Mouse (Mus musculus): ENCODE results near the gene Hist1h2ad. TPM values are rescaled to one million over a fixed set of nuclear protein-coding genes. Genes with fewer than 3 reads are reported as not detected.
"Not testable (repeated sequence)": the region's sequence is repeated elsewhere in the genome, so short reads cannot be mapped to it uniquely, and the experiment has no call there.

Gene Hist1h2ad
- polyA plus RNA-seq, 1 experiment from 2014 or later, result 4.1 TPM

DNA sequence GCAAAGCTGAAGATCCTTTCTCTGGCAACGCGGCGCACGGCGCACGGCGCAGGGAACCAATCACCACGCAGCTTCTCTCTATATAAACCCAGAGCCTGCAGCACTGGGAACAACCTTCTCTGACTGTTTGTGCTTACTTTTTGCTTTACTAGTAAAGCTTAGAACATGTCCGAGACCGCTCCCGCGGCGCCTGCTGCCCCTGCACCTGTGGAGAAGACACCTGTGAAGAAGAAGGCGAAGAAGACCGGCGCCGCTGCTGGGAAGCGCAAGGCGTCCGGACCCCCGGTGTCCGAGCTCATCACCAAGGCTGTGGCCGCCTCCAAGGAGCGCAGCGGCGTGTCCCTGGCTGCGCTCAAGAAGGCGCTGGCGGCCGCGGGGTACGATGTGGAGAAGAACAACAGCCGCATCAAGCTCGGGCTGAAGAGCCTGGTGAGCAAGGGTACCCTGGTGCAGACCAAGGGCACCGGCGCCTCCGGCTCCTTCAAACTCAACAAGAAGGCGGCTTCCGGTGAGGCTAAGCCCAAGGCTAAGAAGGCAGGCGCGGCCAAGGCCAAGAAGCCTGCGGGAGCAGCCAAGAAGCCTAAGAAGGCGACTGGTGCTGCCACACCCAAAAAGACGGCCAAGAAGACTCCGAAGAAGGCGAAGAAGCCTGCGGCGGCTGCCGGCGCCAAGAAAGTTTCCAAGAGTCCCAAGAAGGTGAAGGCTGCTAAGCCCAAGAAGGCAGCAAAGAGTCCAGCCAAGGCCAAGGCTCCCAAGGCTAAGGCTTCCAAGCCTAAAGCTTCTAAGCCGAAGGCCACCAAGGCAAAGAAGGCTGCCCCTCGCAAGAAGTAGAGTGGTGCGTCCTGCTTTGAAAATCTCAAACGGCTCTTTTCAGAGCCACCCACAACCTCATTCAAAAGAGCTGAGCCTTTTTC, 19.0 kb upstream of the Hist1h2ad start:
- peak overlapping the region; percentile 72 for H3K9ac ChIP-seq
- WGBS (ENCODE audit: insufficient replicate concordance), result under 1% methylated on average over 54 of the region's 54 CpGs
- H3K4me1 ChIP-seq (replicated peaks), result peaks cover 44% of the 10 kb centered on the region
- H3K9me3 ChIP-seq (replicated peaks), result no peaks in the 10 kb centered on the region
- no peaks in the 10 kb centered on the region for H3K36me3 ChIP-seq (replicated peaks)
- peak overlapping the region; percentile 61 for H3K4me3 ChIP-seq (replicated peaks)
- peak overlapping the region; percentile 97 for H3K27ac ChIP-seq (replicated peaks)
- peak; percentile 72 for ATAC-seq (ENCODE audit: insufficient read depth)
- no peaks in the 10 kb centered on the region for H3K27me3 ChIP-seq
- H3K4me2 ChIP-seq, result peak overlapping the region; percentile 71

- Histone ChIP-seq H3K27ac (replicated peaks) (peak overlapping the region; percentile 97), H3K4me1 (replicated peaks) (peaks cover 46% of the 10 kb centered on the region), H3K9me3 (replicated peaks) (no peaks in the 10 kb centered on the region), H3K36me3 (replicated peaks) (no peaks in the 10 kb centered on the region), H3K9ac (peak overlapping the region; percentile 72), H3K27me3 (no peaks in the 10 kb centered on the region), H3K4me2 (peak overlapping the region; percentile 71), H3K4me3 (replicated peaks) (peak overlapping the region; percentile 61)
- peak; percentile 41 for ATAC-seq (ENCODE audit: insufficient read depth)
- WGBS (ENCODE audit: insufficient replicate concordance), result under 1% methylated on average over 18 of the region's 18 CpGs
Measured at GRCm38 (mm10) chr13:23555839-23556416, 18.3 kb upstream of the Hist1h2ad start.

DNA sequence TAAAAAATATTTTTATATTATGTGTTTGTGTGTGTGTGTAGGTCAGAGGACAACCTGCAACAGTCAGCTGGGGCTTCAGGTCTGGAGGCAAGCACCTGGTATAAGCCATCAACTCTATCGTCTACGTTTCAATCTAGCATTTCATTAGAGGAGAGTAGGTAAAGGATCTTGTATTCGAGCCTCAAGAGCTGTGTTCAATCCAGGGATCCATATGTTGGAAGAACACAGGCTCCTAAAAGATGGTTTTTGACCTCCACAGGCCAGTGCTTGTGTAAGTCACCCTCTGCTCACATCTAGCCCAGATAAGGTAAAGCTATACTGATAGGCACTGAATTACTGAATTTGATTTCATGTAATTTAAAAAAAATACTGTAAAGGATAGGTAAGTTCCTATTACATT, 17.3 kb upstream of the Hist1h2ad start:
- peak overlapping the region; percentile 61 for H3K4me3 ChIP-seq (replicated peaks)
- H3K9me3 ChIP-seq (replicated peaks), result no peaks in the 10 kb centered on the region
- ATAC-seq (ENCODE audit: insufficient read depth), result no peak
- peak overlapping the region; percentile 97 for H3K27ac ChIP-seq (replicated peaks)
- WGBS (ENCODE audit: insufficient replicate concordance), result 57% methylated on average over 3 of the region's 3 CpGs
- peak overlapping the region; percentile 53; the same call in 1 of the 2 replicates for H3K9ac ChIP-seq
- no peaks in the 10 kb centered on the region for H3K36me3 ChIP-seq (replicated peaks)
- peak overlapping the region; percentile 71 for H3K4me2 ChIP-seq
- H3K27me3 ChIP-seq, result no peaks in the 10 kb centered on the region
- H3K4me1 ChIP-seq (replicated peaks), result peaks cover 41% of the 10 kb centered on the region

DNA sequence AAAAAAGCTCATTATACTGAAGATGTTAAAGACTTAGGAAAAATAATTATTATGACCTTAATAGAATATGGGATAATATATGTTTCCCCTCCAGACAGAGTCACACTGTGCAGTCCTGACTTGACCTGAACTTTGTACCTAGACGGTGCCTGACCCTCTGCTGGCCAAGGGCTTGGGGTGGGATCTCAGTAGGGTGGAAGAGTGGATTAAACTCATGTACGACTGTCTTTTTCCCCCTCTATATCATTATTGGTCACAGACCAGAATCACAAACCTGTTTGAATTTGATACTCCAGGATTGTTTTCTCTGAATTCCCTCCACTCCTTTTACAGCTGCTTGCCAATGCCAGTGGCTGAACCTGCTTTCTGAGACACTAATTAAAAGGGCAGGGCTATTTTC, 13.5 kb upstream of the Hist1h2ad start:
- H3K4me2 ChIP-seq, result peak overlapping the region; percentile 61
- peak overlapping the region; percentile 43 for H3K4me3 ChIP-seq (replicated peaks)

GRCm38 (mm10) chr13:23561531-23561882, 12.7 kb upstream of the Hist1h2ad start:
- H3K9me3 ChIP-seq (replicated peaks); H3K27me3 ChIP-seq; H3K36me3 ChIP-seq (replicated peaks); ATAC-seq (ENCODE audit: insufficient read depth): not testable (repeated sequence)
- 0% methylated on average over 2 of the region's 5 CpGs for WGBS (ENCODE audit: insufficient replicate concordance)
- Histone ChIP-seq H3K4me2 (peak overlapping the region; percentile 82), H3K27ac (replicated peaks) (peak overlapping the region; percentile 98), H3K4me3 (replicated peaks) (peak overlapping the region; percentile 54), H3K9ac (peak overlapping the region; percentile 58; the same call in 1 of the 2 replicates), H3K4me1 (replicated peaks) (peaks cover 44% of the 10 kb centered on the region)

More for the DNA sequence above, 13.5 kb upstream of the Hist1h2ad start:
- Histone ChIP-seq H3K27ac (replicated peaks) (peak overlapping the region; percentile 80), H3K4me1 (replicated peaks) (peaks cover 45% of the 10 kb centered on the region), H3K9ac (peak overlapping the region; percentile 56)
- H3K9me3 ChIP-seq (replicated peaks); H3K36me3 ChIP-seq (replicated peaks); H3K27me3 ChIP-seq; ATAC-seq (ENCODE audit: insufficient read depth): not testable (repeated sequence)
- 23% methylated on average over 2 of the region's 2 CpGs for WGBS (ENCODE audit: insufficient replicate concordance)

GRCm38 (mm10) chr13:23561883-23562659, 12.1 kb upstream of the Hist1h2ad start, which contains the start of gene Hist1h3e:
Gene Hist1h3e (minus strand): TSS chr13:23562369.
- Histone ChIP-seq H3K4me1 (replicated peaks) (peaks cover 40% of the 10 kb centered on the region), H3K27ac (replicated peaks) (peak within 1 kb of the TSS; percentile 98), H3K9ac (peak within 1 kb of the TSS; percentile 61), H3K4me2 (peak within 1 kb of the TSS; percentile 82), H3K4me3 (replicated peaks) (peak within 1 kb of the TSS; percentile 54)
- peak; percentile 93 for ATAC-seq (ENCODE audit: insufficient read depth)
- WGBS (ENCODE audit: insufficient replicate concordance), result under 1% methylated on average over 52 of the region's 67 CpGs
- not testable (repeated sequence) for H3K27me3 ChIP-seq; H3K36me3 ChIP-seq (replicated peaks); H3K9me3 ChIP-seq (replicated peaks)

DNA sequence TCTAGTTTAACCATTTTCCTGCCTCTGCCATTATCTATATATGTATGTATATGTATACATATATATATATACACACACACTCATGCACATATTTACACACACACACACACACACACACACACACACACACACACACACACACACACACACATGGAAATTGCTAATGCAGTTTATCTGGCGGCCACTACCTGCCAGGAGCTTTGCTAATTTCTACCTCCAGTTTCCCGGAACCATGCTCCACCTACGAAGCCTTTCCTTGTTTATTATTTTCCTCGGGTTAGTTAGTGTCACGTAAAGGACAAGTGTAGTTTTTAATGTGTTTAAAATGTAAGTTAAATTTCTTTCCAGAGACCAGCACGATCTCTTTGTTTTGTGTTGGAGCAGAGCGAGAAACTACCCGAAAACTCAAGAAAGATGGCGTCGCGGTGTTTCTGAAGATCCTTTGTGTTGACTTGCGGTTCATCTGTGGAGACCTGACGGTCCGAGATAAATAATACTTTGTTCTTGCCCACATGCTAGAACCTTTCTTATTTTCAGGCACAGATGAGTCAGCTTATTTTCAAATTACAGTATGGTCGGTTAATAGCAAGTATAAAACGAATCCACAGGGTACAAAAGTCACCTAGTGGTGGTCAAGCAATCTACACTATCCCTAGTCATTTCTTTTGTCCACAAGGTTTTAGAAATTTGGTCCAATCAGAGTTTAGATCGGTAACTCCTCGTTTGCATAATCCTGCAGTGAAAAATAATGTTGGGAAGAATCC, 11.3 kb upstream of the Hist1h2ad start:
- Histone ChIP-seq H3K4me2 (peak overlapping the region; percentile 82), H3K9me3 (replicated peaks) (no peaks in the 10 kb centered on the region), H3K4me3 (replicated peaks) (peak overlapping the region; percentile 54), H3K36me3 (replicated peaks) (no peaks in the 10 kb centered on the region), H3K27me3 (no peaks in the 10 kb centered on the region), H3K9ac (peak overlapping the region; percentile 61), H3K4me1 (replicated peaks) (peaks cover 43% of the 10 kb centered on the region), H3K27ac (replicated peaks) (peak overlapping the region; percentile 98)
- no peak; the same call in 1 of the 2 replicates for ATAC-seq (ENCODE audit: insufficient read depth)
- WGBS (ENCODE audit: insufficient replicate concordance), result 1% methylated on average over 18 of the region's 18 CpGs

DNA sequence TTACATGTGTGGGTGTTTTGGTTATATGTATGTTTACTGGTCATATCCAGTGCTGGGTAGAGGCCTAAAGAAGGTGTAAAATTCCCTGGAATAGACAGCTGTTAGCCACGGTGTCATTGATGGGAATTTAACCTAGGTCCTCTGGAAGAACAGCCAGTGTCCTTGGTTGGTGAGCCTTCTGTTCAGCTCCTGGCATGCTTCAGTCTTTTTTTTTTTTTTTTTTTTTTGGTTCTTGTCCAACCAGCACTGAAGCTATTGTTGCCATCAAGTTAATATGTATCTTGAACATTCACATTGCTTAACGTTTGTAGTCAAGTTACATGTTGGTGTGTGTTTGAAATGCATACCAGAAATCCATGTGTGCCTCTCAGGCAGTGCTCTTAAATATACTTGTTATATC, 9.7 kb upstream of the Hist1h2ad start:
- H3K4me1 ChIP-seq (replicated peaks), result peaks cover 44% of the 10 kb centered on the region
- no peak overlapping the region for H3K9ac ChIP-seq
- ATAC-seq (ENCODE audit: insufficient read depth), result no peak
- no peaks in the 10 kb centered on the region for H3K9me3 ChIP-seq (replicated peaks)
- H3K4me2 ChIP-seq, result no peak overlapping the region
- 90% methylated on average over 2 of the region's 2 CpGs for WGBS (ENCODE audit: insufficient replicate concordance)
- H3K4me3 ChIP-seq (replicated peaks), result no peak overlapping the region
- H3K27me3 ChIP-seq, result no peaks in the 10 kb centered on the region
- H3K27ac ChIP-seq (replicated peaks), result peak overlapping the region; percentile 98
- no peaks in the 10 kb centered on the region for H3K36me3 ChIP-seq (replicated peaks)

DNA sequence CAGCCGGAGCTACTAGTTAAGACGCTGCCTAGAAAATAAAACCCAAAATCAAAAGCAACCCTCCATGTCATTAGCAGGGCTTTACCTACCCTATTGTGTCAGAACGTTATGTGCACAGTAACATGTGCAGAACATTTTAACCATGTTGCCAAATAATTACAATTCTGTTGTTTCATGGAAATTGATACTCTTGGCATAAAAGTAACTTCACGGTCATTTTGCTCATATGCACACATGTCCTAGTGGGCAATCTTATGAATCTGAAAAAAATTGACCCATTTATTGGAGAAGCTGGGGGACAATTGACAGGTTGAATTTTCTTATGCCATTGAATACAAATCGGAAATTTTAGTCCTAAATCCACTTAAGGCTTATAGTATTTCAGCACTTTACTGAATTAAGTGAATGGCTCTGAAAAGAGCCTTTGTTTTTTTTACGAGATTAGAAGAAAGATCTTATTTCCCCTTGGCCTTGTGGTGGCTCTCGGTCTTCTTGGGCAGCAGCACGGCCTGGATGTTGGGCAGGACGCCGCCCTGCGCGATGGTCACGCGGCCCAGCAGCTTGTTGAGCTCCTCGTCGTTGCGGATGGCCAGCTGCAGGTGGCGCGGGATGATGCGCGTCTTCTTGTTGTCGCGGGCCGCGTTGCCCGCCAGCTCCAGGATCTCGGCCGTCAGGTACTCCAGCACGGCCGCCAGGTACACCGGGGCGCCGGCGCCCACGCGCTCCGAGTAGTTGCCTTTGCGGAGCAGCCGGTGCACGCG, 3.7 kb upstream of the Hist1h2ad start:
- Histone ChIP-seq H3K9ac (peak overlapping the region; percentile 66), H3K4me1 (replicated peaks) (peaks cover 25% of the 10 kb centered on the region), H3K4me2 (peak overlapping the region; percentile 81), H3K27ac (replicated peaks) (peak overlapping the region; percentile 98), H3K4me3 (replicated peaks) (peak overlapping the region; percentile 49)
- not testable (repeated sequence) for H3K36me3 ChIP-seq (replicated peaks); ATAC-seq (ENCODE audit: insufficient read depth); H3K9me3 ChIP-seq (replicated peaks); H3K27me3 ChIP-seq
- WGBS (ENCODE audit: insufficient replicate concordance), result under 1% methylated on average over 28 of the region's 41 CpGs

- no peaks in the 10 kb centered on the region for H3K36me3 ChIP-seq (replicated peaks)
- H3K4me1 ChIP-seq (replicated peaks), result peaks cover 23% of the 10 kb centered on the region
- peak within 1 kb of the TSS; percentile 88 for H3K9ac ChIP-seq
- no peaks in the 10 kb centered on the region for H3K9me3 ChIP-seq (replicated peaks)
- peak within 1 kb of the TSS; percentile 81 for H3K4me2 ChIP-seq
- peak within 1 kb of the TSS; percentile 98 for H3K27ac ChIP-seq (replicated peaks)
- 0% methylated on average over 18 of the region's 18 CpGs for WGBS (ENCODE audit: insufficient replicate concordance)
- no peaks in the 10 kb centered on the region for H3K27me3 ChIP-seq
- peak within 1 kb of the TSS; percentile 63 for H3K4me3 ChIP-seq (replicated peaks)
- peak; percentile 76 for ATAC-seq (ENCODE audit: insufficient read depth)
Measured at GRCm38 (mm10) chr13:23571022-23571503, 3.1 kb upstream of the Hist1h2ad start, which contains the start of the genes Hist1h2ae and Hist1h2bg. Gene Hist1h2ae (minus strand): TSS chr13:23571220. Gene Hist1h2bg (plus strand): TSS chr13:23571396.
